Mouse (Mus musculus) liver, postnatal 0 days (tissue): ENCODE data around the gene Lims1.

ENCODE experiments used
- CTCF ChIP-seq: sonication (generic); IDR thresholded peaks from 2 replicates; pipeline ENCODE4 v1.5.1; 2016; ENCODE audit warnings: antibody characterized with exemption, low read depth
- EP300 ChIP-seq: IDR thresholded peaks from 2 replicates; pipeline ENCODE4 v1.6.1; 2016; ENCODE audit warnings: antibody characterized with exemption, low read depth, mild to moderate bottlenecking

DNA sequence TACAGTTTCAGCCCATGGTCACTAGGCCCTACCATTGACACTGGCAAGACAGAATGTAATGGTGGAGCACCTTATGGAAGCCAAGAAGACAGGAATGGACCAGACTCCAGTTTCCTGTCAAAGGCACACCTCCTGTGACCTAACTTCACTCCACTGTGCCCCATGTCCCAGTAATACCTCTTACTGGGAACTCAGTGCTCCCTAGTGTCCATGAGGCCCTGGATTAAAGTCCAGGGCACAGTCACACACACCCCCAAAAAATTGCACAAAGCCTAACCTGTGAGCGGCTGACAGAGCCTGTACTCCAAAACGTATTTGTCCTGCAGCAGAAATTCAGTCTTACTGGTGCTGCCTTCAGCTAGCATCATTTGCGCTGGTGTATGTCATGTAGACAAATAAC is 27.7 kb upstream of the Lims1 start:
- no peak for TF ChIP-seq CTCF
- no peak for TF ChIP-seq EP300
